Mouse (Mus musculus): Measurements from ENCODE around the gene Erbb3. TPM values are rescaled to one million over a fixed set of nuclear protein-coding genes. Genes with fewer than 3 reads are reported as not detected.
"Not testable (repeated sequence)": the region's sequence is repeated elsewhere in the genome, so short reads cannot be mapped to it uniquely, and the experiment has no call there.

Erbb3 gene
- total RNA-seq, 2 experiments from 2014 or later = 6.8 to 7.8 TPM

DNA sequence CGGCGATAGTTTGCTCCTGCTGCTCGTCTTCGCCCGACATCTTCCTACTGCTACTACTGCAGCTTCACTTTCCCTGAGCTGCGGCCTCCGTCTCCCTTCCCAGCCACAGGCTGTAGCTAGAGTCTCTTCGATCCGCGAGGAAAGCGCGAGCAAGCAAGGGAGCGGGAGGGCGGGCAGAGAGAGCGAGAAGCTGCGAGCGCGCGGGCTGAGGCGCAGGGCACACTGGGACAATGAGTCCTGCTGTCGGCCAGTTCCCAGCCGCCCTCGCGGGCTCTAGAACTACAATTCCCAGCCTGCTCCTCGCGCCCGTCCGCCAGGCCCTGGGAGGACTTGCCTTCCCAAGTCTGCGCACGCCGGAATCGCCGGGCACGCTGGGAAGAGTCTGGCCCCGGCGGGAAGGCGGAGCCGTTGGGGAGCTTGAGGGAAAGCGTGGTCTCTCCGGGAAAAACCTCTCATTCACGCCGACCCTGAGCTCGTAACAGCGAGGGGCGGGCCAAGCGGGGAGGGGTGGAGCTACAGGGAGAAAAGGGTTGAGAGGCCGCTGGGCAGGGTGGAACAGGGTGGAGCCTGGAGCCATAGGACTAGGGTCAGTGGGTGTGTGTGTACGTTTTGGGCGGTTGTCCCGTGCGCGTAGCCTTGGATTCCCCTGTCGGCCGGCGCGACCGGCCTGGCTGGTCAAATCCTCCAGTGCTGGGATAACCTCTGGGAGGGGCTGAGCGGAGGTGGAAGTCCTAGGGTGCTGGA, 23.5 kb downstream of the Erbb3 start, which contains the start of gene Pa2g4:
Pa2g4 (minus strand) TSS at position 200 of the 744 bp plus-strand sequence.
- peak; percentile 98 for DNase-seq
- intact Hi-C loops (cut with DNase I) = loop anchor here (2.0 to 5.0 kb wide), 3 partner anchors 15 to 106 kb away; partner anchors contain the start of gene Suox

DNA sequence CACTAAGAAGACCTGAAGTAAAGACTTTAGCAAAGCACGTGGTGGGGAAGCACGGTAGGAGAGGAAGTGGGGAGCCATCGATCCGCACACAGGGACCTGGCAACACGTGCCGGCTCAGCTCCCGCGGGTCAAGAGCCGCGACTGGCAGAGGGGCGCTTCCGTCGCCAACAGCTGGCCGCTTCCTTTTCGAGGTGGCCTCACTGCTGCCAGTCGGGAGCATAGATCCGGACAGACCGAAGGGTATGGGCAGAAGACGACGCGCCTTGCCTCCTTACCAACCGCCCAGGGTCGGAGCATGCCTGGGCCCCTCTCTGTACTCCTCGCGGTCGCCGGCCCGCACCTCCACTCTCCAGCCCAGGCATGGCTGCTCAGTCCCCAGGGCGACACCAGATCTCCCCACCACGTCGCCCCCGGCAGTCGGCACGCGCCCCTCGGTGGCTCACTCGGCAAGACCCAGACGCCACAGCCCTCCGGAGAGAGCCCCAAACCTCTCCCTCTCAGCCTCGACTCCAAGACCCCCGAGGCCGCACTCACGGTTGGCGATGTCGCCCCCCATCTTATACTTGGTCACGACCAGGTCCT, 24.2 kb downstream of the Erbb3 start:
- intact Hi-C loops (cut with DNase I) = loop anchor here (2.0 to 5.0 kb wide), 3 partner anchors 14 to 107 kb away; partner anchors contain the start of gene Suox
- DNase-seq = peak; percentile 36 to 49

DNA sequence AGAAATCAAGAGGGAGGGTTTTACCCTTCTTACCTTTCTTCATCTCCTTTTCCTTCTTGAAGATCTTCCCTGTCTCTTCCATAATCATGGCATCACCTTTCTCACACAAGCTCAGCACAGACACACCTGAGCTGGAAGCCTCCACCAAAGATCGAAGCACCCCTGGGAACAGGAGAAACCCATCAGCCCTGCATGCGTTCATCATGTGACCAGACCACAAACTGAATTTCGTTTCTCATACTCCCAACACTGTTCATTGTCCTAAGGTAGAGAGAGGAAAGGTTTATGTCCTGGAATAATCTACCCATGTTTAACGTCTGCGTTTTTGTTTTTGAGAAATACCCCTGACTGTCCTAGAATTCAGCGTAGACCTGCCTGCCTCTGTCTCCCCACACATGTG, 25.9 kb downstream of the Erbb3 start:
- no peak for DNase-seq
- intact Hi-C loops (cut with DNase I) = no loop called here

DNA sequence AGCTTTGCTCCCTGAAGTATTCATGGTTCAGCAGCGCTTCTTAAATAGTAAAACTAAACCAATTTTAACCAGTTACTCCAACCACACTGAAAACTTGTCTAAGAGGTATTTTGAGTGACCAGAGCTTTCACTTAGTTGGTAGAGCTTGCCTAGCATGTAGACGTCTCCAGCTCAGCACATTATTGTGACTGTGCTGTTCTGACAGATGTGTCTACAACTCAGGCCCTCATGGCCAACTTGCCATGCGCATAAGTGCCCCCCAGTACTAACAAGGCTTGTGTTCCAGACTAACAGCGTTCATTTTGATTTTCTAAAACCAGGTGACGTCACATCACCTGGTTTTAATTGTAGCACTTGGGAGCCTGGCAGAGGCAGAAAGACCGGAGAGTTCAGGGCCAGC, 32.5 kb downstream of the Erbb3 start:
- intact Hi-C loops (cut with DNase I) = no loop called here
- no peak for DNase-seq

DNA sequence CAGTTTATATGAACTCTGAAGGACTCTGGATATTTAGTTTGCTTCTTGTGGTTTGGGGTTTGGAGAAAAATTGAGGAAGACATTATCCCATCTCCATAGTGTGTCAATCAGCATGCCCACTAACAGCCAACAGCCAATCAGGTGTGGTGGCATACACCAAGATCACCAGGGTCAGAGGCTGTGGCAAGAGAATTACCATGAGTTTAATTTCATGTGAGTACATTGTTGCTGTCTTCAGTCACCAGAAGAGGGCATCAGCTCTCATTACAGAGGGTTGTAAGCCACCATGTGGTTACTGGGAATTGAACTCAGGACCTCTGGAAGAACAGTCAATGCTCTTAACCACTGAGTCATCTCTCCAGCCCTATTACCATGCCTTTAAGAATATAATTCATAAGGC, 33.2 kb downstream of the Erbb3 start:
- intact Hi-C loops (cut with DNase I) = no loop called here
- no peak for DNase-seq

DNA sequence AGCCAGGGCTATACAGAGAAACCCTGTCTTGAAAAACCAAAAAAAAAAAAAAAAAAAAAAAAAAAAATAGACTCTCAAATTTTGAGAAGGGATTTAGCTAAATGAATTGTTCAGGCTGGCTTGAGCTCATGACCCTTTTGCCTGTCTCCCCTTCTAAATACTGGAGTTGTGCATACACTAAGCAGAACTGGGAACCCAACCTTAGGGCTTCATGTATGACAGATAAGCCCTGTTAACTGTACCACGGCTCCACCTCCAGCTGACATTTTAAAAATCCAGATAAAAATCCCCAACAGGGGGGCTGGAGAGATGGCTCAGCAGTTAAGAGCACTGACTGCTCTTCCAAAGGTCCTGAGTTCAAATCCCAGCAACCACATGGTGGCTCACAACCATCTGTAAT, 33.9 kb downstream of the Erbb3 start:
- DNase-seq; intact Hi-C loops (cut with DNase I): not testable (repeated sequence)

DNA sequence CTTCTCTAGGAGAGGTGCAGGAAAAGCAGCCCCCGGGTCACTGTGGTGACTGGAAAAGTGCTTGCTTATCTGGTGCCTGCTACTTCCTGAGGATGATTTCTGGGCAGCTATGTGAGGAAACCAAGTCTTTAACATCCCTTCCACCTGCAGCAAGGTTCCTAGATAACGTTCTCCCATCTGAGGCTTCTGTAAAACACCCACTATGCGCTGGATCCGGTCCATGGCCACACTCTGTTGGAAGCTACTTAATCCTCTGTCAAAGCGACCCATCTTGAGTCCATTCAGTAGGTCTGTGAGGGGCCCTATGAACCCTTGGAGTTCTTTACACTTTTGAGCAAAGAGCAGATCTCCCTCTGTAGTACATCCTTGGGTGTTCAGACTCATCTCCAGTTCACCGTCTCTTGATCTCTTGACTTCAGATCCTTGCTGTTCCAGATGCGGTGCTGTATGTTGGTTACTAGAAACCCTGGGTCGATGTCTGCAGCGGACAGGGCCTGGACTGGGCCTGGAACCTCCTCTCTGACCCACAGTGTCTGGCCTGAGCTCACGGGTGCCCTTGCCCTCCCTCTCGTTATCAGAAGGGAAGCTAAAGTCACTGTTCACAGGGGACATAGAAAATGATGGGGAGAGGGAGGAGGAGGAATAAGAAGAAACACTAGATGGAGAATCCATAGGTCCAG, 39.2 kb downstream of the Erbb3 start:
- DNase-seq = not testable (repeated sequence)
- intact Hi-C loops (cut with DNase I) = loop anchor here (2.0 to 5.0 kb wide), 2 partner anchors 15 to 122 kb away; partner anchors contain the start of genes Pa2g4 and Suox

DNA sequence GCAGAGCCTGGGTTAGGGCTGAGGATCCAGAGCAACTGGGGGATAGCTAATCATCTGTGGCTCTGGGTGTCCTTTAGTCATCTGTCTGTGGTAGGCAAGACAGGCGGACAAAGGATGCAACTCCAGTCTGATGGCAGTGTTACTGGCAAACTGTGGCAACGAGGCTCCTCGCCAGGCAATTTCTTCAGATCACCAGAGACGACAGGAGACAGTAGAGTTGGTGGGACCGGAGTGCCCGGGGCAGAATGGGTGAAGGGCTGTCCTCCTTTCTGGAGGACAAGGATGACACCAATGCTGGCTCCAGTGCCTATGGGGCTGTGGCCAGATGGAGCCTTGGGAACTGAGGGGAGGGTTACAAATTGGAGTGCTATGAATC, 39.8 kb downstream of the Erbb3 start:
- DNase-seq = not testable (repeated sequence)
- intact Hi-C loops (cut with DNase I) = loop anchor here (2.0 to 5.0 kb wide), 3 partner anchors 15 to 123 kb away; partner anchors contain the start of genes Pa2g4 and Suox

DNA sequence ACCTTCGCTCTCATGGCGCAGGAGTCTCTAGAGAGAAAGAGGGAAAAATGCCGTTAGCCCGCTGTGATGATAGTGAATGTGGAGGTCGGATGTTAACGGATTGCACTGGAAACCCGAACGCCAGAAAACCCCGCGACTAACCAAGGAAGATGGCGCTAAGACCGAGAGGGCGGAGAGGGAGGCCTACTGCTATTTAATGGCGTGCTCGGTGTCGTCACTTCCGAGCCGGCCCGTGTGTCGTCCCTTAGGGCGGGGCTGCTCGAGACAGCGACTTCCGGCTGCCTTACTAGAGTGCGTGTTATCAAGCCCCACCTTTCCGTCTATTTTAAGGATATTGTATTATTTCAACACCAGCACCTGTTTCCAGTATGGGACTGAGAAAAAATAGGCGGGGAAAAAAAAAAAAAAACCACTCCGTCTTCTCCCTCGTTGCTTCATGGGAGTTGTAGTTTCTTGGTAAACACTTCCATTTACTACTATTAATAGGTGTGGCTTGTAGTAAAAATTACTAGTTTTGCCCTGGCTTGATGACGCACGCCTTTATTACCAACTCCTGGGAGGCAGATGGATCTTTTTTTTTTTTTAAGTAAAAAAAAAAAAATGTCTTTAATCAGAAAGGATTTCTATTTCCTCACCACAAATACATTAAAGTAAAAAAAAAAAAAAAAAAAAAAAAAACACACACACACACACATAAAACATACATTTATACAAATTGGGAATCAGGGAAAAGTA, 40.3 kb downstream of the Erbb3 start, which contains the start of gene Rpl41:
Rpl41 (minus strand) TSS at position 359 of the 735 bp plus-strand sequence.
- intact Hi-C loops (cut with DNase I) = loop anchor here (5.0 kb wide), 1 partner anchor 63 kb away; no protein-coding TSS in a partner anchor

DNA sequence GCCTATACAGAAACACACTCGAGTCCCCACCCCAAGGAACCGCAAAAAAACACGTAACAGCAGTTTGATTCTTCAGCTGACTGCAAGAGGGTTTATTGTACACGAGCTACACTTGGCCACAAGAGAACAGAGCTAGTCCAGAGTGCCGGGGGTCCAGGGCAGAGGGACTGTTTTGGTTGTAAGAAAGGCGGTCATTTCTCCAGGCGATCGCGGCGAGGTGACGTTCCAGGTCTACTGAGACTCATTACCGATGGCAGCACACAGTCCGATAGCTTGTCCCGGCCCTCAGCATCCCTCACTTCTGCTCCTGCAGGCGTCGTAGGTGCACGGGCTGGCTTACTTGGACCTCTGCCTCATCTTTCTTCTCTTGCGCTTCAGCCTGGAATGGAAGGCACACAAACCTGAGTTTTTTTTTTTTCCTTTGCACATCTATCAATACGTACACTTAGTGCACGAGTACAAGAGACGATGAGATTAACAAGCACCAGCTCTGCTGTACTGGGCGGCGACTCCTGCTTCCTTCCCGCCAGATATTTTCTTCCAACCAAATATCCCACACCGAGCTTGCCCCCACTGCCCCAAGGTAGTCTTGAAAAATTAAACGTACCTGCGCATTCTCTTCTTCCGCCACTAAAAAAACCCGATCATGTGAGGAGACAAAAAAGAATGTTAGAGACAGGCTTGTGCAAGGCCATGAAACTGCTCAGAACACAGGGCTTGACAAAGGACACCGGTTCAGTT, 41.2 kb downstream of the Erbb3 start:
- intact Hi-C loops (cut with DNase I) = loop anchor here (5.0 kb wide), 1 partner anchor 64 kb away; no protein-coding TSS in a partner anchor
- DNase-seq = not testable (repeated sequence)

More for the DNA sequence above, 40.3 kb downstream of the Erbb3 start, which contains the start of gene Rpl41:
- peak; percentile 92 to 95 for DNase-seq

DNA sequence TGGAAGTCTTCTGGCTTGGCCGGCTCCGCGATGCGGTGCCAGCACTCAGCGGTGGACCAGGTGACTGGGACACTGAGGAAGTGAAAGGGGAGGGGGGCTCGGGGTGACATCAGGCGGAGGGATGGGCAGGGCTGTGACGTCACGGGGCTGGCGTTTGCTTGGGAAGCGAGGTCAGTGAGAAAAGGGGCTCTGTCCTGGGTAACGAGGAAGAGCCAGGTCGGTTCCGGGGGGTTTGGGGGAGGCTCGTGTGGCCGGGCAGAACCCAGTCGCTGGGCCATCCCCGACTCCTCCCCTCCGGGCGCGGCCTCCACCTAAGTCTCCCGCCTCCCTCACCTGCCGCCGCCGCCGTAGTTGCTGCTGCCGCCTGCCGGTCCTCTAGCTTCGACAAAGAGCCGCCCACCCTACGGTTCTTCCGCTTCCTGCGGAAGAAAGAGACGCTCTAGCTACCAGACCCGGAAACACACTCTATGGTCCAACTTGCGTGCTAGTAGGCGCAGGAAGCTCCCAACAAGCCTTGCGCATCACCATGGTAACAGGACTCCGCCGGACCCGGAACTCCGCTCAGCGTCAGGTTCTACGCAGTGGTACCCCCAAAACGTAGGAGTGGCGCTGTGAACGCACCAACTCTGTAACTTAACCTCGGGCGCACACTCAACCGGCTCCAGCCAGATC, 42.0 kb downstream of the Erbb3 start, which contains the start of gene Zc3h10:
Zc3h10 (minus strand) TSS at position 414 of the 672 bp plus-strand sequence.
- DNase-seq = peak; percentile 89 to 91
- intact Hi-C loops (cut with DNase I) = loop anchor here (5.0 kb wide), 1 partner anchor 65 kb away; no protein-coding TSS in a partner anchor

DNA sequence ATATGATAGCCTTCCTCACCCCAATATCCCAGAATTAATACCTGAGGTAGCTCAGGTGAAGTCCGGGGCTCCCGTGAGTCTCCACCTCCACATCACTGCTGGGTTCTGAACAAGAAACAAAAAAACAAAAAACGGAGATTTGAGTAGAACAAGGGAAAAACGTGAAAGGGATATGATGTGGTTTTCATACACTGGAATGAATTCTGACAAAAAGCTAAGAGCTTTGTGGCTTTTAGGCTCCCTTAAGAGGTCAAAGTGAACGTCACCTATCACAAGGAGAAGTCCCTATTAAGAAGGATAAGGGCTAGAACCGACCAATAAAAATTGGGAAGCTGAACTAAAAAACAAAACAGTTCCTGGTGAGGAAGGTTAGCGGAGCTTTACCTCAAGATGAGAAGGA, 42.7 kb downstream of the Erbb3 start:
- DNase-seq = no peak
- intact Hi-C loops (cut with DNase I) = loop anchor here (5.0 kb wide), 1 partner anchor 66 kb away; no protein-coding TSS in a partner anchor

DNA sequence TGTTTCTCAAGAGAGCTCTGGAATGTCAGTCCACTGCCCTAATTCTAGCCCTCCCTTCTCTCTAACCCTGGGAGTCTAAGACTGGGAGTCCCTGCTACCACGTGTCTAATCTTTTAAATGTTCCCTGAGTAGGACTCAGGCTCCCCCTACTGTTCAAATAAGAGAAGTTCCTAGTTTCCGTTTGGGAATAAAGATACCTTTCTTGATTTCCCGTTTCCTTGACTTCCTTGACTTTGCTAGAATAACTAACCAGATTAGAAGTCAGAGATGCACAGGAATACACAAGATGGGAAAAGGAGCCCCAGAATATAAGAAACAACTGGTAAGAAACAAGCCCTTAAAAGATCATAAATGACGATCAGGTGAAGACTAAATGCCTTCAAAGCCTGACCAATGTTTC, 43.1 kb downstream of the Erbb3 start:
- no peak for DNase-seq

DNA sequence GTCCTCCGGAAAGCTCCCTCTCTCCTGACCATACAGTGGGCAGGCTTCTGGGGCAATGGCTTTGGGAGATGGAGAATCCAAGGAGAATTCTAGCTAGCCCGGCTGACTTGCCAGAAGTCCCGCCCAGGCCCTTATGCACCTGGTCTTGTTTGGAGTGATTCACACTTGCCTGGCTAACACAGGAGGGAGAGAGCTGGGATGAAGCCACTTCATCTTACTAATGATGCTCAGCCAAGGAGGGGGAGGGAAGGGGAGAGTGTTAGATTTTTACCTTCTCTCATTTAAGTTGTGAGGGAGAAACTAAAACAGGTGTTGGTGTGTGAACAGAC, 43.9 kb downstream of the Erbb3 start:
- intact Hi-C loops (cut with DNase I) = loop anchor here (5.0 kb wide), 1 partner anchor 67 kb away; no protein-coding TSS in a partner anchor
- DNase-seq = no peak

More for the DNA sequence above, 43.1 kb downstream of the Erbb3 start:
- intact Hi-C loops (cut with DNase I) = loop anchor here (5.0 kb wide), 1 partner anchor 66 kb away; no protein-coding TSS in a partner anchor

DNA sequence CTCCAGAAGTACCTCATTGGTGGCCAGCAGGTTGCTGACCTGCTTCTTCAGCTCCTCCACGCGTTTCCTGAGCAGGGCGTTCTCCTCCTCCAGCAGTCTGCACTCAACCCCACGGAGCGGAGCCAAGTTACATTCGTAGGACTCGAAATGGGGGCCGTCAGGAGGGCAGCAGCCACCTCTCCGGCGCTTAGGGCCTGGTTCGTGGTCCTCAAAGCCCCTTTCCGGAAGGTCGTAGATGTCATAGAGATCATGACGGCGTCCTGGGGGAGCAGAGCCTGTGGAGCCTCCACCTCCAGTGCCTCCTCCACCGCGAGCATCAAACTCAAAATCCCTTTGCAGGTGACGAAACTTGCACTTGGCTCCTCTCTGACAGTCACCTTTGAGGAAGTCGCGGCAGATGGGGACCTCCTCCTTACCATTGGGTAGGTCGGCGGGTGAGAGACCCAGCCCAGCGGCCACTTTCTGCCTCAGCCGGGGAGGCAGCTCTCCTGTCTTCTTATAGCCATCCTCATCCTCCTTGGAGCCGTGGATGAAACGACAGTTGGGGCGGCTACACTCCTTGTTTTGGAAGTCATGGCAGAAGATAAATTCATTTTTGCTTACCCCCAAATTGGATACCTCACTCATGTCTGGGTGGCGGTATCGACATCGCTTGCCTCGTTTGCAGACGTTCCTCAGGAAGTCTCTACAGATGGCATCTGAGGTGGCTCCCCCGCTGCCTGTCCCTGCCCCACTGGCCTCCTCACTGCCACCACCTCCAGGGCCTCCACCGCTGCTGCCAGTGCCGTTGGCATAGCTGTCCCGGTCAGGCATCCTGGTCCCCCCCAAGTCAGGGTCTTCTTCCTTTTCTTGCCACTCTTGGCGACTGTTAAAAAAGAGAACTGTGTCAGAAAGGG, 44.5 kb downstream of the Erbb3 start:
- no peak for DNase-seq
- intact Hi-C loops (cut with DNase I) = loop anchor here (5.0 kb wide), 1 partner anchor 67 kb away; no protein-coding TSS in a partner anchor

DNA sequence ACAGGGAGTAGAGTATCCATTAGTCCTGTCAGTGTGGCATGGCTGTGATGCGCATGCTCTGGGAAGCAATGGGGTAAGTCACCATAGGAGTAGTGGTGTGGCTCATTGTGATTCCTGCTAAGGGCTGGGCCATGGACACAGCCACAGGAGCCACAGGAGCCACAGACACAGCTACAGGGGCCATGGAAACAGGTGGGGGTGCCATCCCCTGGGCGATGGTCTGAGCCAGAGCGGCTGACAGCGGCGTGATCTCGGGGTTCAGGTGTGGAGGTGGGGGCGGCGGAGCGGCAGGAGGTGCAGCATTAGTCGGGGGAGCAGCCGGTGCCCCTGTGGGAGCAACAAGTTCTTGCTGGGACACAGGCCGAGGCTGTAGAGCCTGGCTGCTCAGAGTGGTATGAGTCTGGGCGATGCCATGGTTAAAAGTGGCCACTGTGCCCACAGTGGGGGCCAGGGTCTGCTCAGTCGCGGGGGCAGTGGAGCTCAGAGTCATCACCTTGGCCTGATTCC, 45.2 kb downstream of the Erbb3 start:
- intact Hi-C loops (cut with DNase I) = no loop called here
- no peak for DNase-seq

DNA sequence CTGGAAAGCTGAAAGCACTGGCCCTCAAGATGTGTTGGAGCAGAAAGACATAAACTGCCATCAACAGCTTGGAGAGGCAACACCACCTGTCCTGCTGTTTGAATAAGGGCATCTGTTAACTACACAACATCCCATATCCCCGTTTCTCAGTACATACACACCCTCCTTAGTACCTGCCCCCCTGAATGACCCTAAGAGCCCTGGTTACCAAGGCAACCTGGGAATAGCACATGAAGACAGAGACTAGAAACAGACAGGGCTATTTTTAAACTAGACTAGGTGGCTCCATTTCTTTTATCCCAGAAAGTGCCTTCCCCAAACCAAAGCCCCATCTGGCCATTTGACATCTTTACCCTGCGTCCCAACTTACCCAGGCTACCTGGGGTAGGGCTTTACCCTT, 46.4 kb downstream of the Erbb3 start:
- intact Hi-C loops (cut with DNase I) = no loop called here
- DNase-seq = no peak

Measured in heart, postnatal 14 days (tissue).